Mouse (Mus musculus): ENCODE data around the gene Ube2g2.

- TF ChIP-seq POLR2A (IDR thresholded peaks at IDR 0.05; ENCODE audit: borderline replicate concordance, extremely low read depth, insufficient read depth, insufficient read length, poor library complexity, severe bottlenecking) (no peak), CTCF (IDR thresholded peaks at IDR 0.05; ENCODE audit: borderline replicate concordance, extremely low read depth, insufficient read depth, insufficient read length) (no peak)
Observed at GRCm38 (mm10) chr10:77687021-77687420, 64.9 kb downstream of the Ube2g2 start.
